Mouse (Mus musculus) midbrain, postnatal 0 days (tissue): ENCODE measurements around the gene Cidec. TPM values are rescaled to one million over a fixed set of nuclear protein-coding genes. Genes with fewer than 3 reads are reported as not detected.
A peak's percentile ranks its signal among the peaks of the same experiment; 100 is the strongest.

Experiments used
- ATAC-seq: fragments of 200-750 bp; cut with Nextera tagmentation; 2 replicates; pipeline ENCODE4 v1.8.0; 2017; ENCODE audit warnings: moderate number of reproducible peaks, mild to moderate bottlenecking, moderate TSS enrichment, moderate library complexity; ENCODE audit not compliant: low FRiP score
- DNase-seq: peaks from one replicate; pipeline ENCODE4 v3.0.0-alpha.2; 2015; ENCODE audit warnings: low spot score
- H3K27ac ChIP-seq: fragments of 300-500 bp; sonication (generic); 2 replicates; pipeline ENCODE4 v1.5.1; 2014; ENCODE audit warnings: low read depth, mild to moderate bottlenecking, low read length, mixed read lengths
- H3K27me3 ChIP-seq: fragments of 300-500 bp; sonication (generic); 2 replicates; pipeline ENCODE4 v1.6.1; 2014; ENCODE audit warnings: low read length, control low read depth, mixed read lengths; ENCODE audit not compliant: insufficient read depth
- H3K36me3 ChIP-seq: fragments of 300-500 bp; sonication (generic); 2 replicates; pipeline ENCODE4 v1.6.1; 2014; ENCODE audit warnings: low read length, control low read depth, mixed read lengths; ENCODE audit not compliant: insufficient read depth
- H3K4me1 ChIP-seq: fragments of 300-500 bp; sonication (generic); 2 replicates; pipeline ENCODE4 v1.6.1; 2014; ENCODE audit warnings: mild to moderate bottlenecking, control low read depth, antibody characterized with exemption, low read length, mixed read lengths; ENCODE audit not compliant: insufficient read depth
- H3K4me2 ChIP-seq: fragments of 300-500 bp; sonication (generic); 2 replicates; pipeline ENCODE4 v1.6.1; 2014; ENCODE audit warnings: low read depth, mild to moderate bottlenecking, low read length, mixed read lengths; ENCODE audit not compliant: poor library complexity, severe bottlenecking
- H3K4me3 ChIP-seq: fragments of 300-500 bp; sonication (generic); 2 replicates; pipeline ENCODE4 v1.5.1; 2014; ENCODE audit warnings: low read depth, mild to moderate bottlenecking, low read length, moderate library complexity
- H3K9ac ChIP-seq: fragments of 300-500 bp; sonication (generic); replicated peaks from 2 replicates; pipeline ENCODE4 v1.6.1; 2014; ENCODE audit warnings: mild to moderate bottlenecking, low read length, moderate library complexity, mixed read lengths; ENCODE audit not compliant: poor library complexity, severe bottlenecking
- H3K9me3 ChIP-seq: fragments of 300-500 bp; sonication (generic); 2 replicates; pipeline ENCODE4 v1.6.1; 2016; ENCODE audit warnings: low read length, control low read depth
- CTCF ChIP-seq: IDR thresholded peaks from 2 replicates; pipeline ENCODE4 v1.5.1; 2016; ENCODE audit warnings: antibody characterized with exemption, mild to moderate bottlenecking
- WGBS: fragments of 180-500 bp; shearing (Covaris S2); extraction: QIAGEN DNeasy Blood & Tissue Kit; methylation state at CpG from one replicate; pipeline ENCODE4 v1.1.7; 2014; 5-methylcytosine and 5-hydroxymethylcytosine counted together
- polyA plus RNA-seq: library from polyadenylated mRNA; unstranded; fragments of >200 nt; fragmentation: Nextera tagmentation; extraction: Ambion mirVana; gene quantifications from 2 replicates; pipeline ENCODE4 v1.2.1, GENCODE M21; 2015
- total RNA-seq: library from RNA; depleted of rRNA; stranded (reverse); fragments of >200 nt; gene quantifications from 2 replicates; pipeline ENCODE4 v1.2.3, GENCODE M21; 2014

Cidec gene
- total and polyA plus RNA-seq, 2 experiments from 2014 or later = 0.09 TPM; not detected in 1

GRCm38 (mm10) chr6:113392015-113392386, 43.6 kb downstream of the Cidec start:
- Histone ChIP-seq H3K9me3 (no peaks in the 10 kb centered on the region), H3K27me3 (no peaks in the 10 kb centered on the region), H3K27ac (peak overlapping the region; percentile 19), H3K4me1 (no peaks in the 10 kb centered on the region), H3K36me3 (peaks cover 33% of the 10 kb centered on the region), H3K4me2 (peak overlapping the region; percentile 57), H3K9ac (peak overlapping the region; percentile 72), H3K4me3 (peak overlapping the region; percentile 36)
- no peak for DNase-seq
- no peak for TF ChIP-seq CTCF
- WGBS = 21% methylated on average over 10 of the region's 10 CpGs
- ATAC-seq = no peak

GRCm38 (mm10) chr6:113390715-113391114, 44.8 kb downstream of the Cidec start:
- Histone ChIP-seq H3K4me1 (no peaks in the 10 kb centered on the region), H3K9me3 (no peaks in the 10 kb centered on the region), H3K4me3 (no peak overlapping the region), H3K4me2 (no peak overlapping the region), H3K27ac (no peak overlapping the region), H3K9ac (no peak overlapping the region), H3K36me3 (peaks cover 39% of the 10 kb centered on the region), H3K27me3 (no peaks in the 10 kb centered on the region)
- TF ChIP-seq CTCF = no peak
- peak; percentile 18 for DNase-seq
- 58% methylated on average over 3 of the region's 3 CpGs for WGBS
- ATAC-seq = no peak

- TF ChIP-seq CTCF = no peak
- H3K4me2 ChIP-seq = no peak within 1 kb of the TSS
- ATAC-seq = no peak
- peaks cover 49% of the 10 kb centered on the region for H3K36me3 ChIP-seq
- no peak for DNase-seq
- no peaks in the 10 kb centered on the region for H3K27me3 ChIP-seq
- H3K9ac ChIP-seq = no peak within 1 kb of the TSS
- WGBS = 79% methylated on average over 8 of the region's 8 CpGs
- no peaks in the 10 kb centered on the region for H3K4me1 ChIP-seq
- H3K4me3 ChIP-seq = no peak within 1 kb of the TSS
- no peaks in the 10 kb centered on the region for H3K9me3 ChIP-seq
- H3K27ac ChIP-seq = no peak within 1 kb of the TSS
Measured at GRCm38 (mm10) chr6:113388960-113389359, 46.6 kb downstream of the Cidec start, which contains the start of gene Ttll3. Gene Ttll3, plus strand, starts transcription at chr6:113389260.

GRCm38 (mm10) chr6:113386025-113386424, 49.5 kb downstream of the Cidec start:
- TF ChIP-seq CTCF = no peak
- no peak overlapping the region for H3K9ac ChIP-seq
- H3K4me2 ChIP-seq = no peak overlapping the region
- no peaks in the 10 kb centered on the region for H3K9me3 ChIP-seq
- ATAC-seq (no peak), DNase-seq (peak; percentile 61)
- H3K27me3 ChIP-seq = no peaks in the 10 kb centered on the region
- no peak overlapping the region for H3K4me3 ChIP-seq
- H3K27ac ChIP-seq = no peak overlapping the region
- H3K4me1 ChIP-seq = no peaks in the 10 kb centered on the region
- WGBS = 79% methylated on average over 3 of the region's 3 CpGs
- H3K36me3 ChIP-seq = peaks cover 61% of the 10 kb centered on the region

- no peak for ATAC-seq
- H3K4me1 ChIP-seq = no peaks in the 10 kb centered on the region
- H3K27ac ChIP-seq = 0 out of 2 replicates have a peak overlapping the region, but pooled peaks have one; percentile 18
- no peak for TF ChIP-seq CTCF
- H3K27me3 ChIP-seq = no peaks in the 10 kb centered on the region
- no peaks in the 10 kb centered on the region for H3K9me3 ChIP-seq
- H3K4me3 ChIP-seq = no peak overlapping the region
- 78% methylated on average over 11 of the region's 11 CpGs for WGBS
- H3K9ac ChIP-seq = no peak overlapping the region
- H3K4me2 ChIP-seq = no peak overlapping the region
- DNase-seq = no peak
- H3K36me3 ChIP-seq = peaks cover 64% of the 10 kb centered on the region
Measured at GRCm38 (mm10) chr6:113385160-113385714, 50.3 kb downstream of the Cidec start.

GRCm38 (mm10) chr6:113384351-113384927, 51.1 kb downstream of the Cidec start:
- 81% methylated on average over 8 of the region's 8 CpGs for WGBS
- no peak for TF ChIP-seq CTCF
- H3K9ac ChIP-seq = no peak overlapping the region
- no peaks in the 10 kb centered on the region for H3K4me1 ChIP-seq
- DNase-seq (peak; percentile 84), ATAC-seq (peak; percentile 81)
- no peak overlapping the region for H3K4me3 ChIP-seq
- peak overlapping the region; percentile 6; the same call in 1 of the 2 replicates for H3K27ac ChIP-seq
- peaks cover 58% of the 10 kb centered on the region for H3K36me3 ChIP-seq
- no peaks in the 10 kb centered on the region for H3K9me3 ChIP-seq
- H3K27me3 ChIP-seq = no peaks in the 10 kb centered on the region
- H3K4me2 ChIP-seq = no peak overlapping the region
